Mouse (Mus musculus) cortical plate, adult 2 months (tissue): Measurements from ENCODE around the gene Lgr6.

Experiments
- CTCF ChIP-seq: fragments of 200-500 bp; IDR thresholded peaks from 2 replicates; pipeline ENCODE4 v1.5.1; 2011; ENCODE audit warnings: mild to moderate bottlenecking, control low read depth, low read length; ENCODE audit not compliant: insufficient read depth; ENCODE audit errors: extremely low read depth
- POLR2A ChIP-seq: fragments of 200-500 bp; IDR thresholded peaks from 2 replicates; pipeline ENCODE4 v1.6.1; 2011; ENCODE audit warnings: mild to moderate bottlenecking, low read length, control low read depth; ENCODE audit not compliant: insufficient read depth; ENCODE audit errors: extremely low read depth

- no peak for TF ChIP-seq CTCF
- TF ChIP-seq POLR2A, result no peak
These were observed 38.9 kb upstream of the Lgr6 start for GRCm38 (mm10) chr1:135143940-135144339.
